Mouse (Mus musculus) embryonic facial prominence, embryonic 15.5 days (tissue): ENCODE measurements around the gene Kctd11. TPM values are rescaled to one million over a fixed set of nuclear protein-coding genes. Genes with fewer than 3 reads are reported as not detected.
A peak's percentile ranks its signal among the peaks of the same experiment; 100 is the strongest.
"Not testable (repeated sequence)": the region's sequence is repeated elsewhere in the genome, so short reads cannot be mapped to it uniquely, and the experiment has no call there.

Source experiments
- ATAC-seq: fragments of 200-750 bp; cut with Nextera tagmentation; 2 replicates; pipeline ENCODE4 v1.8.0; 2017; ENCODE audit warnings: low read depth, moderate TSS enrichment; ENCODE audit not compliant: insufficient number of reproducible peaks, low FRiP score, low TSS enrichment
- H3K27ac ChIP-seq: fragments of 300-500 bp; sonication (generic); replicated peaks from 2 replicates; pipeline ENCODE4 v1.5.1; 2015; ENCODE audit warnings: mild to moderate bottlenecking, inconsistent platforms
- H3K27me3 ChIP-seq: fragments of 300-500 bp; sonication (generic); 2 replicates; pipeline ENCODE4 v1.6.1; 2015; ENCODE audit warnings: inconsistent platforms
- H3K36me3 ChIP-seq: fragments of 300-500 bp; sonication (generic); 2 replicates; pipeline ENCODE4 v1.6.1; 2015; ENCODE audit warnings: mild to moderate bottlenecking, inconsistent platforms
- H3K4me1 ChIP-seq: fragments of 300-500 bp; sonication (generic); 2 replicates; pipeline ENCODE4 v1.6.1; 2015; ENCODE audit warnings: inconsistent platforms
- H3K4me2 ChIP-seq: fragments of 300-500 bp; sonication (generic); replicated peaks from 2 replicates; pipeline ENCODE4 v1.6.1; 2015; ENCODE audit warnings: mild to moderate bottlenecking, inconsistent platforms
- H3K4me3 ChIP-seq: fragments of 300-500 bp; sonication (generic); replicated peaks from 2 replicates; pipeline ENCODE4 v1.5.1; 2015; ENCODE audit warnings: mild to moderate bottlenecking, inconsistent platforms
- H3K9ac ChIP-seq: fragments of 300-500 bp; sonication (generic); 2 replicates; pipeline ENCODE4 v1.6.1; 2015; ENCODE audit warnings: inconsistent platforms
- H3K9me3 ChIP-seq: fragments of 300-500 bp; sonication (generic); replicated peaks from 2 replicates; pipeline ENCODE4 v1.6.1; 2016; ENCODE audit warnings: inconsistent platforms
- WGBS: fragments of 180-500 bp; shearing (Covaris S2); methylation state at CpG from one replicate; pipeline ENCODE4 v1.1.7; 2015; 5-methylcytosine and 5-hydroxymethylcytosine counted together
- polyA plus RNA-seq: library from polyadenylated mRNA; unstranded; fragments of >200 nt; fragmentation: Nextera tagmentation; extraction: Ambion mirVana; gene quantifications from 2 replicates; pipeline ENCODE4 v1.2.1, GENCODE M21; 2015

The Kctd11 gene
- polyA plus RNA-seq = 13.8 and 18.1 TPM in 2 replicates

DNA sequence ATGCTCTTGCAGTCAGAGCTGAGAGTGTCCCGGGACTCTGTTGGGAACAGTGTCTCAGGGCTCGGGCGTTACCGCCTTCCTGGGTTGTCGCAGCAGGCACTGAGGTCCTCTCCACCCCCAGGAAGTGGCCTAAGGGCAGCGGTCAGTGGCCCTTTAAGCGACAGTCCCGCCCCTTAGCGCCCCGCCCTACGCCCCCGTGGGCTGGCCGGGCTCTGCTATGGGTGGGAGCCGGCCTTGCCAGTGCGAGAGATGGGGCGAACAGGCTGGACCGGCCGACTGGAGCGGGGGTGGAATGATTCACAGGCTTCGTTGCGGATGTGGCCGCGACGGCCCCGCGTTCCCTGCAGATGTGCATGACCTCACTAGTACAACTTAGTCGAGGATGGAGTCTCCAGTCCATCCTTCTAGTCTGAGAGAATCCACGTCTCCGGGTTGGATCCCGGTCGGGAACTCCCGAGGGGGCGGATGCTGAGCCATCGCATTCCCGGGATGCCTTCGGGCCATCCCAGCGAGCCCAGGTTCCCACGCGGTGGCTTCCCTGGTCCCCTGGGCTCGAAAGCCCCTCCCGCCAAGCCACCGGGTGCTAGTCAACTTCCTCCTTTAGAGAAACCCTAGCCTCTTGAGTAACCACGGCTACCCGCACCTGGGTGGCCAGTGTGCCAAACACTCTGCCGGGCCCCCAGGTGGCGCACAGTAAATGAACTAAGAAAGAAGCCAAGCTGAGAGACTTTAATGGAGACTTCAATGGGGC is at the start of gene Kctd11:
Kctd11 (minus strand) TSS at position 554 of the 751 bp plus-strand sequence.
- H3K27me3 ChIP-seq = no peaks in the 10 kb centered on the region
- peak within 1 kb of the TSS; percentile 58 for H3K4me3 ChIP-seq
- no peaks in the 10 kb centered on the region for H3K9me3 ChIP-seq
- H3K36me3 ChIP-seq = no peaks in the 10 kb centered on the region
- H3K4me1 ChIP-seq = peaks cover 60% of the 10 kb centered on the region
- H3K9ac ChIP-seq = peak within 1 kb of the TSS; percentile 58
- WGBS = under 1% methylated on average over 46 of the region's 46 CpGs
- peak; percentile 85 for ATAC-seq
- H3K4me2 ChIP-seq = peak within 1 kb of the TSS; percentile 88
- peak within 1 kb of the TSS; percentile 94 for H3K27ac ChIP-seq

DNA sequence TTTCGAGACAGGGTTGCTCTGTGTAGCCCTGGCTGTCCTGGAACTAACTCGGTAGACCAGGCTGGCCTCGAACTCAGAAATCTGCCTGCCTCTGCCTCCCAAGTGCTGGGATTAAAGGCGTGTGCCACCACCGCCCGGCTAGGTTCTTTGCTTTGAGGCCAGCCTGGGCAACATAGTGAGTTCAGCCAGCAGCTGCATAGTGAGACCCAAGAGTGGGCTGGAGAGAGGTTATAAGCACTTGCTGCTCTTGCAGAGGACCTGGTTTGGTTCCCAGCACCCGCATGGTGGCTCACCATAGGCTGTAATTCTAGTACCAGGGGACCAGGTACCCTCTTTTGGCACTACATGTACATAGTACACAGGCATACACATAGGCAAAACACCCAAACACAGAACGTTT is 49.0 kb upstream of the Kctd11 start:
- not testable (repeated sequence) for ATAC-seq, H3K9ac ChIP-seq, H3K27ac ChIP-seq, H3K9me3 ChIP-seq, H3K36me3 ChIP-seq, H3K4me1 ChIP-seq, H3K27me3 ChIP-seq, H3K4me2 ChIP-seq, H3K4me3 ChIP-seq
- 86% methylated on average over 8 of the region's 8 CpGs for WGBS

DNA sequence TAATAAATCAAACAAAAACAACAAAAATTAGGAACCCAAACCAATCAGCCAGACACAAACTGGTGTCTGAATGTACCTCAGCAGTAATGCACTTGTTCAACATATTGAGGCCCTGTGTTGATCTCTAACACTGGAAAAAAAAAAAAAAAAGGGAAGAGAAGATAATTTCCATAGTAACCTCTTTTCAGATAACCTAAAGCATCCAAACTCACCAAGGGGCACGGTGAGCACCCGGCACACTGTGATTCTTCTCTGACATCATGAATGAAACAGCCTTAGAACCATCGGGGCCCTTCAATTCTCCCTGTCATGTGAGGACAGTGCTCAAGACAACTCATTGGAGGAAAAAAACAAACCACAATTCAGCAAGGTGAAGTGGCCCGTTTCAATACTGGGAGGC is 48.5 kb upstream of the Kctd11 start:
- no peak overlapping the region for H3K4me3 ChIP-seq
- no peak for ATAC-seq
- no peaks in the 10 kb centered on the region for H3K27me3 ChIP-seq
- H3K9me3 ChIP-seq = no peaks in the 10 kb centered on the region
- no peak overlapping the region for H3K4me2 ChIP-seq
- H3K4me1 ChIP-seq = peaks cover 5% of the 10 kb centered on the region; the same call in 1 of the 2 replicates
- H3K9ac ChIP-seq = no peak overlapping the region
- no peak overlapping the region for H3K27ac ChIP-seq
- WGBS = 86% methylated on average over 4 of the region's 4 CpGs
- no peaks in the 10 kb centered on the region for H3K36me3 ChIP-seq

DNA sequence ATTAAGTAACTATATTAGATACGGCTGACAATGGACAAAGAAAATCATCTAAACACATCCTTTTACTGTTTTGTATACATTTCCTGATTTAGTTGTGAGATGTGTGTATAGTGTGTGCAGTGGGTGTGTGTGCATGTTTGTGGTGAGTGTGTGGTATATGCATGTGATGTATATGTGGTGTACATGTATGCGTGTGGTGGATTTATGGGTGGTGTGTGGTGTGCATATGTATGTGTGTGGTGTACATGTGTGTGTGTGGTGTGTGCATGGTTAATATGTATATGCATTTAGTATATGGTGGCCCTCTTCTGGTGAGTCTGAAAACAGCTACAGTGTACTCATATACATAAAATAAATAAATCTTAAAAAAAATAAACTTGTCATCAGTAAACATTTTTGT is 46.3 kb upstream of the Kctd11 start:
- 90% methylated on average over 2 of the region's 2 CpGs for WGBS
- no peaks in the 10 kb centered on the region; the same call in 1 of the 2 replicates for H3K4me1 ChIP-seq
- no peak overlapping the region for H3K9ac ChIP-seq
- H3K9me3 ChIP-seq = no peaks in the 10 kb centered on the region
- no peaks in the 10 kb centered on the region for H3K36me3 ChIP-seq
- no peak overlapping the region for H3K4me3 ChIP-seq
- no peak overlapping the region for H3K4me2 ChIP-seq
- no peak overlapping the region for H3K27ac ChIP-seq
- no peak for ATAC-seq
- no peaks in the 10 kb centered on the region for H3K27me3 ChIP-seq

DNA sequence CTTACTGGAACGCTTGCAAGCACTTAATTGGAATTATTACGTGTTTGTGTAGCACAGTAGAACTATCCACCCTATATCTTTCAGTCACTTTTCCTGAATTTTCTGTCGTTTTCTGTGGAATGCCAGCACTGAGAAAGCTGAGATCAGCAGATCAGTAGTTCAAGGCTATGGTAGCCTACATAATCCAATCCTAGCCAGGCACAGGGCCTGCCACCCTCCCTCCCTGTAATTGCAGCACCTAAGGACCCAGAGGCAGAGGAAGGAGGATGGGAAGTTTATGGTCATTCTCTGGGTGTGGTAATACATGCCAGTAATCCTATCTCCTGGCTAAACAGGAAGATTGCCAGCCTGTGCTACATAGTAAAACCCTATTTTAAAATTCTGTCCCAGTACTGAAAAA is 41.6 kb upstream of the Kctd11 start:
- peaks cover 16% of the 10 kb centered on the region for H3K4me1 ChIP-seq
- H3K9me3 ChIP-seq = no peaks in the 10 kb centered on the region
- no peaks in the 10 kb centered on the region for H3K27me3 ChIP-seq
- WGBS = 55% methylated on average over 3 of the region's 3 CpGs
- H3K36me3 ChIP-seq = peaks cover 16% of the 10 kb centered on the region
- no peak for ATAC-seq
- H3K4me3 ChIP-seq = no peak overlapping the region
- no peak overlapping the region for H3K9ac ChIP-seq
- peak overlapping the region; percentile 56; the same call in 1 of the 2 replicates for H3K4me2 ChIP-seq
- H3K27ac ChIP-seq = peak overlapping the region; percentile 99; the same call in 1 of the 2 replicates

DNA sequence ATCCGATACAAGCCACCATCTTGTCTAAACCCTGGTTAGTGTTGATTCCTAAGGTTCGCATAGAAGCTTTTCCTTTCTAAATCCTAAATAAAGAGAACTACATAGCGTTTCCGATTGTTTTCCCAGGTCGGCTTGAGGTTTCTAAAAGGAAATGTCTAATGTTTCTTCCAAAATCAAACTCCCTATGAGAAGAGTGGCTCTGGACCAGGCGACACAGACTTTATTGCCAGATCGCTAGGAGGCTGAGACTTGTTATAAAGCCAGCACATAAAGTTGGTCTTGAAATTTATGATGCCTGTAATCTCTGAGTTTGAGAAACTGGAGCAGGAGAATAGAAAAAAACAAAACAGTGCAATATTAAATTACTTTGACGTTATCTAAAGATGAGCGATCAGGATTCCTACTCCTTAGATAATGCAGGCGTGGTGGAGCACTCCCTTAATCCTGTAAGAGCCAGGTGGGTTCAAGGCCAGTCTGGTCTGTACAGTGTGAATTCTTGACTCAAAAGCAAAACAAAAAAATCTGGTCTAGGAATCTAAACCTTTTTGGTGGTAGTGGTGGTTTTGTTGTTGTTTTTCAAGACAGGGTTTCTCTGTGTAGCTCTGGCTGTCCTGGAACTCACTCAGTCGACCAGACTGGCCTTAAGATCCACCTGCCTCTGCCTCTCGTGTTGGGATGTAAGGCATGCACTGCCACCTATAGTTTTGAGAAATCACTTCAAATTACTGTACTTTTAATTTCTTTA is 41.0 kb upstream of the Kctd11 start:
- Histone ChIP-seq H3K27me3 (no peaks in the 10 kb centered on the region), H3K36me3 (peaks cover 22% of the 10 kb centered on the region), H3K4me1 (peaks cover 16% of the 10 kb centered on the region), H3K4me2 (peak overlapping the region; percentile 56), H3K27ac (peak overlapping the region; percentile 99), H3K4me3 (peak overlapping the region; percentile 95), H3K9me3 (no peaks in the 10 kb centered on the region), H3K9ac (peak overlapping the region; percentile 46)
- ATAC-seq = no peak
- 2% methylated on average over 12 of the region's 12 CpGs for WGBS

DNA sequence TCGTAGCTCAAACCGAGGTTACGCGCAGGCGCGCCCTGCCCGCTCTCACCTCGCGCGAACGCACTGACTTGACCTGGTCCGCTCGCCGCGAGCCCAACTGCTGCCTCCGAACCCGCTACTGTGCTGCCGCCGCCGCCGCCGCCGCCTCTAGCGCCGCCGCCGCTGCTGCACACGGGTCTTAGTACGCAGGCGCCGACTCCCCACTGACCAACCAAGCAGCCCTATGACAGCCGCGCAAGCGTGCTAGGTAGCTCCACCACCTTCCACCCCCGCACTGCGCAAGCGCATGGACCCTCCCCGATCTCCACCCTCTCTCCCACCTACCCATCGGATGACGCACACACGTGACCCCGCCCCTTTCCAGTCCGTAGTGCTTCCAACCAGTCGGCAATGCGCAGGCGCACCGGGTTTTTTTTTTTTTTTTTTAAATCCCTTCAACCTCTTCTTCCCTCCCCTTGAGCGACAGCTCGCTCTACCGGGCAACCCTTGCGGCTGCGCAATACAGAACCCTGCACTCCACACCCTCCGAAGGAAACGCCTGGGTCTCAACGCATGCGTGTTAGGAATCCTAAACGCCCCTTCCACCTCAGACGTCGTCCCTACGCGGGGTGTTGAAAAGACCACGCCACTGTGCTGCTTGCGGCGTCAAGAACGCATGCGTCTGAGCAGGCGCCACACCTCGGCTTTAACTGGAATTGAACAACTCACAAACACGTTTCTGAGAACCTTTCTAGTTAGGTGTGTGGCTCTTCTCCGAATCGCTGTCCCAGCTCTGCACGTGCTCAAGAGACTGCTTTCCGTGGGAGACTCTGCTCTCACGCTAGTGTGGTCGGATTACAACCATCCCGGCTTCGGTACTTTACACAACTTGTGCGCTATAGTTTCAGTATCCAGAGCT is 40.2 kb upstream of the Kctd11 start, which contains the start of gene Eif5a:
Eif5a (minus strand) TSS at position 845 of the 898 bp plus-strand sequence.
- Histone ChIP-seq H3K4me1 (peaks cover 17% of the 10 kb centered on the region), H3K36me3 (peaks cover 30% of the 10 kb centered on the region), H3K27ac (peak within 1 kb of the TSS; percentile 99), H3K4me3 (peak within 1 kb of the TSS; percentile 95), H3K9ac (peak within 1 kb of the TSS; percentile 98), H3K9me3 (no peaks in the 10 kb centered on the region), H3K27me3 (no peaks in the 10 kb centered on the region), H3K4me2 (peak within 1 kb of the TSS; percentile 82)
- peak; percentile 97 for ATAC-seq
- WGBS = under 1% methylated on average over 77 of the region's 78 CpGs

DNA sequence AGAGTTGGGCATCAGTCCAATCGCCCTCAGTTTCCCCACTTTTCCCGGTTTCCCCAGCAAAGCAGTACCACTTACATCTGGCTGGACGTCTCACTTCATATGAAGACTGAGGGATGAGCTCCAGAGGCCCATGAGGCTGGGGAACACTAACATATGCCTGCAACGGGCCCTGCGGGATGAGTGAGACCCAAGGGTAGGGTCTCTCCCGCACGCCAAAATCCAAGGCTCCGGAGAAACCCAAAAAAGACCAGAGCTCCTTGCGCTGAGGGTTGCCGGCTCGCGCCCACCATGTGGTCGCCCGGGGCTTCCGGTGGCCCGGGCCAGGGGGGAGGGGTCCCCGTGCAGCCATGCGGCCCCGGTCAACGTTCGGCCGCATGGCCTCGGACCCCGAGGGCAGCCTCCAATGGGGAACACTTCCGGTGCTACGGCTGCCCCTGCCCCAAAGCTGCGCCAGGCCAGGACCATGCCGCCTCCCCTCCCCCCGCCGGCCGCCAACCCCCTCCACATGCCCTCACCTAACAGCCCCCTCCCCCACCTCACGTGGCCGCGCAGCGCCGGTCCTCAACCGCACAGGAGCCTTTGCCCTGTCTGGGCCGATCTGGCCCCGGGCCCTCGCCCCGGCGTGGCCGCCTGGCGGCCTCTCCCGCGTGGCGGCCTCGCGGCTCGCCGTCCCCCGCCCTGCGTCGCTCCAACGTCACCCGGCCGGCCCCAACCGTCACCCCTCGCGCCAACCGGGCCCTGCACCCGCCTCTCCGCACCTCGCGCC is 39.2 kb upstream of the Kctd11 start:
- peak overlapping the region; percentile 95 for H3K4me3 ChIP-seq
- H3K9me3 ChIP-seq = no peaks in the 10 kb centered on the region
- ATAC-seq = no peak
- peak overlapping the region; percentile 96 for H3K27ac ChIP-seq
- H3K9ac ChIP-seq = peak overlapping the region; percentile 98
- H3K36me3 ChIP-seq = peaks cover 39% of the 10 kb centered on the region
- H3K27me3 ChIP-seq = no peaks in the 10 kb centered on the region
- under 1% methylated on average over 54 of the region's 65 CpGs for WGBS
- peak overlapping the region; percentile 82 for H3K4me2 ChIP-seq
- peaks cover 26% of the 10 kb centered on the region for H3K4me1 ChIP-seq

DNA sequence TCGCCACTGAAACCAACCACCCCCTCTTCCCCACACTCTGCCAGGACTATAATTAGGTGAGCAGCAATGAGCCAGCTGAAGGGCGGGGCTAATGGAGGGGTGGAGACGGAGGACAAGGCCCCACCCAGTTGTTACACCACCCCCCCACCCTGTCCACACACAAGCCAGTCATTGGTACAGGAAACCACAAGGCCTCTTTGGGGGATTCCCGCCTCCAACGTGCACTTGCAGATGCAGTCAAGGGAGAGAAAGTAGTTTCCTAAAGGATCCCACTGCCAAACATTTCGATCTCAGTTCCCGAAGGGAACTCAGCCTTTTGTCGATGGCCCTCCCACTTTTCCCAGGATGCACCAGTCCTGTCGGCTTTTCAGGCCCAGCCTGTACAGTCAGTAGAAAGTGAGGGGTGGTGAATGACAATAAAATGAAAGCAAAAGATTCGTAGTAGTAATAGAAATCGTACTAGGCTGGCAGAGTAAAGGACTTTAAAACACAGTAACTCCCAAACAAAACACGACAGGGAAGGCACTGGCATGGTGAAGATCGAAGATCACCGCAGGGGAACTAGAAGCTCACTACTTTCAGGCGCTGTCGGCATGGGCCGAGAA is 38.6 kb upstream of the Kctd11 start:
- Histone ChIP-seq H3K9ac (peak overlapping the region; percentile 98), H3K4me1 (peaks cover 33% of the 10 kb centered on the region), H3K4me2 (peak overlapping the region; percentile 82), H3K4me3 (peak overlapping the region; percentile 95), H3K27ac (peak overlapping the region; percentile 96), H3K36me3 (peaks cover 45% of the 10 kb centered on the region), H3K9me3 (no peaks in the 10 kb centered on the region), H3K27me3 (no peaks in the 10 kb centered on the region)
- no peak for ATAC-seq
- under 1% methylated on average over 17 of the region's 17 CpGs for WGBS

DNA sequence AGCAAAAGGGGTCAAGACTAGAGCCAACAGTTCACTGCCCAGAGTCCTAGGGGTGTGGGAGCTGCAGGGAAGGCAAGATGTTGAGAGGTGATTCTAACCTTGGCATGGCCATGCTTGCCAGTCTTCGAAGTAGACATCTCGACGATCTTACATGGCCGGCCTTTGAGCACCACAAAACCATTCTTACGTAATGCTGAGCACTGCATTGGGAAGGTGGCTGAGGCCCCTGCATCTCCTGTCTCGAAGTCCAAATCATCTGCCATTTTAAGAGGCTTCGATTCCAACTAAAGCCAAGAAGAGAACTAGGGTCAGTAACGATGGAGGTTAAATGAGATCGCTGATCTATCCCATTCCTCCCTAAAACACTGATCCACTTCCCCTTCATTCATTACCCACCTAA is 37.8 kb upstream of the Kctd11 start:
- no peaks in the 10 kb centered on the region for H3K9me3 ChIP-seq
- H3K36me3 ChIP-seq = peaks cover 45% of the 10 kb centered on the region
- peak overlapping the region; percentile 82 for H3K4me2 ChIP-seq
- no peak for ATAC-seq
- H3K9ac ChIP-seq = peak overlapping the region; percentile 18; the same call in 1 of the 2 replicates
- no peaks in the 10 kb centered on the region for H3K27me3 ChIP-seq
- H3K27ac ChIP-seq = peak overlapping the region; percentile 96
- H3K4me1 ChIP-seq = peaks cover 38% of the 10 kb centered on the region
- peak overlapping the region; percentile 95 for H3K4me3 ChIP-seq
- 76% methylated on average over 9 of the region's 9 CpGs for WGBS
